Mouse (Mus musculus) hindbrain, embryonic 16.5 days (tissue): Measurements from ENCODE around the gene Actn4. TPM values are rescaled to one million over a fixed set of nuclear protein-coding genes. Genes with fewer than 3 reads are reported as not detected.

Source experiments
- ATAC-seq: fragments of 200-750 bp; cut with Nextera tagmentation; 2 replicates; pipeline ENCODE4 v1.8.0; 2017; ENCODE audit warnings: moderate TSS enrichment, moderate library complexity
- H3K27ac ChIP-seq: fragments of 300-500 bp; sonication (generic); 2 replicates; pipeline ENCODE4 v1.5.1; 2014; ENCODE audit warnings: low read depth, mild to moderate bottlenecking, control low read depth, low read length, moderate library complexity
- H3K27me3 ChIP-seq: fragments of 300-500 bp; sonication (generic); replicated peaks from 2 replicates; pipeline ENCODE4 v1.6.1; 2014; ENCODE audit warnings: low read length; ENCODE audit not compliant: control insufficient read depth, insufficient read depth
- H3K36me3 ChIP-seq: fragments of 300-500 bp; sonication (generic); 2 replicates; pipeline ENCODE4 v1.6.1; 2014; ENCODE audit warnings: mild to moderate bottlenecking, low read length, moderate library complexity, mixed read lengths; ENCODE audit not compliant: control insufficient read depth, insufficient read depth
- H3K4me1 ChIP-seq: fragments of 300-500 bp; sonication (generic); 2 replicates; pipeline ENCODE4 v1.6.1; 2014; ENCODE audit warnings: low read depth, low read length; ENCODE audit not compliant: control insufficient read depth, insufficient read depth
- H3K4me2 ChIP-seq: fragments of 300-500 bp; sonication (generic); 2 replicates; pipeline ENCODE4 v1.6.1; 2014; ENCODE audit warnings: mild to moderate bottlenecking, low read length, control low read depth, moderate library complexity
- H3K4me3 ChIP-seq: fragments of 300-500 bp; sonication (generic); 2 replicates; pipeline ENCODE4 v1.5.1; 2014; ENCODE audit warnings: mild to moderate bottlenecking, low read length, control low read depth, moderate library complexity
- H3K9ac ChIP-seq: fragments of 300-500 bp; sonication (generic); 2 replicates; pipeline ENCODE4 v1.6.1; 2014; ENCODE audit warnings: low read depth, mild to moderate bottlenecking, control low read depth, low read length, moderate library complexity
- H3K9me3 ChIP-seq: fragments of 300-500 bp; sonication (generic); 2 replicates; pipeline ENCODE4 v1.6.1; 2014; ENCODE audit warnings: mild to moderate bottlenecking, low read length, moderate library complexity; ENCODE audit not compliant: control insufficient read depth
- WGBS: fragments of 180-500 bp; shearing (Covaris S2); extraction: QIAGEN DNeasy Blood & Tissue Kit; methylation state at CpG from one replicate; pipeline ENCODE4 v1.1.7; 2014; 5-methylcytosine and 5-hydroxymethylcytosine counted together
- polyA plus RNA-seq: library from polyadenylated mRNA; unstranded; fragments of >200 nt; fragmentation: Nextera tagmentation; extraction: Ambion mirVana; gene quantifications from 2 replicates; pipeline ENCODE4 v1.2.1, GENCODE M21; 2015

Gene Actn4
- polyA plus RNA-seq, 1 experiment from 2014 or later, result 146 TPM

GRCm38 (mm10) chr7:28944756-28945415 is 17.3 kb downstream of the Actn4 start:
- WGBS, result 54% methylated on average over 6 of the region's 6 CpGs
- no peaks in the 10 kb centered on the region for H3K27me3 ChIP-seq
- no peak; the same call in 1 of the 2 replicates for ATAC-seq

GRCm38 (mm10) chr7:28943451-28944180 is 18.5 kb downstream of the Actn4 start:
- Histone ChIP-seq H3K9me3 (no peaks in the 10 kb centered on the region), H3K4me1 (peaks cover 3% of the 10 kb centered on the region; the same call in 1 of the 2 replicates), H3K4me3 (no peak overlapping the region), H3K27ac (peak overlapping the region; percentile 37; the same call in 1 of the 2 replicates), H3K9ac (no peak overlapping the region), H3K27me3 (no peaks in the 10 kb centered on the region), H3K36me3 (no peaks in the 10 kb centered on the region), H3K4me2 (no peak overlapping the region)
- no peak for ATAC-seq
- WGBS, result 81% methylated on average over 5 of the region's 5 CpGs

More at GRCm38 (mm10) chr7:28944756-28945415, 17.3 kb downstream of the Actn4 start:
- no peaks in the 10 kb centered on the region for H3K9me3 ChIP-seq
- H3K4me3 ChIP-seq, result no peak overlapping the region
- H3K36me3 ChIP-seq, result no peaks in the 10 kb centered on the region
- peak overlapping the region; percentile 31; the same call in 1 of the 2 replicates for H3K27ac ChIP-seq
- H3K4me2 ChIP-seq, result no peak overlapping the region
- no peaks in the 10 kb centered on the region for H3K4me1 ChIP-seq
- H3K9ac ChIP-seq, result no peak overlapping the region

GRCm38 (mm10) chr7:28941542-28941941 is 20.6 kb downstream of the Actn4 start:
- Histone ChIP-seq H3K27ac (peak overlapping the region; percentile 21), H3K36me3 (no peaks in the 10 kb centered on the region), H3K4me2 (no peak overlapping the region), H3K27me3 (no peaks in the 10 kb centered on the region), H3K9ac (no peak overlapping the region), H3K4me1 (peaks cover 4% of the 10 kb centered on the region; the same call in 1 of the 2 replicates), H3K4me3 (no peak overlapping the region), H3K9me3 (no peaks in the 10 kb centered on the region)
- WGBS, result 80% methylated on average over 4 of the region's 4 CpGs
- no peak for ATAC-seq

GRCm38 (mm10) chr7:28941129-28941528 is 21.0 kb downstream of the Actn4 start:
- Histone ChIP-seq H3K4me3 (no peak overlapping the region), H3K4me1 (peaks cover 4% of the 10 kb centered on the region; the same call in 1 of the 2 replicates), H3K9me3 (no peaks in the 10 kb centered on the region), H3K36me3 (no peaks in the 10 kb centered on the region), H3K27ac (no peak overlapping the region; the same call in 1 of the 2 replicates), H3K9ac (no peak overlapping the region), H3K27me3 (no peaks in the 10 kb centered on the region), H3K4me2 (no peak overlapping the region)
- no peak for ATAC-seq
- 86% methylated on average over 4 of the region's 4 CpGs for WGBS

- Histone ChIP-seq H3K4me3 (no peak overlapping the region), H3K4me2 (no peak overlapping the region), H3K27ac (no peak overlapping the region), H3K9ac (no peak overlapping the region), H3K36me3 (no peaks in the 10 kb centered on the region), H3K4me1 (peaks cover 4% of the 10 kb centered on the region; the same call in 1 of the 2 replicates), H3K27me3 (no peaks in the 10 kb centered on the region), H3K9me3 (no peaks in the 10 kb centered on the region)
- 96% methylated on average over 7 of the region's 7 CpGs for WGBS
- no peak for ATAC-seq
These were observed 22.5 kb downstream of the Actn4 start for GRCm38 (mm10) chr7:28939418-28940183.

- 50% methylated on average over 4 of the region's 4 CpGs for WGBS
- H3K4me3 ChIP-seq, result no peak overlapping the region
- H3K27ac ChIP-seq, result 0 out of 2 replicates have a peak overlapping the region, but pooled peaks have one; percentile 14
- no peak overlapping the region for H3K9ac ChIP-seq
- no peaks in the 10 kb centered on the region for H3K27me3 ChIP-seq
- H3K9me3 ChIP-seq, result no peaks in the 10 kb centered on the region
- H3K36me3 ChIP-seq, result no peaks in the 10 kb centered on the region
- no peak overlapping the region for H3K4me2 ChIP-seq
- ATAC-seq, result peak; percentile 60
- H3K4me1 ChIP-seq, result peaks cover 4% of the 10 kb centered on the region; the same call in 1 of the 2 replicates
These were observed 23.5 kb downstream of the Actn4 start for GRCm38 (mm10) chr7:28938654-28939053.

GRCm38 (mm10) chr7:28936787-28937186 is 25.4 kb downstream of the Actn4 start:
- 61% methylated on average over 4 of the region's 4 CpGs for WGBS
- no peak for ATAC-seq
- no peaks in the 10 kb centered on the region for H3K27me3 ChIP-seq
- H3K9me3 ChIP-seq, result no peaks in the 10 kb centered on the region
- no peaks in the 10 kb centered on the region for H3K36me3 ChIP-seq
- H3K27ac ChIP-seq, result no peak overlapping the region; the same call in 1 of the 2 replicates
- no peak overlapping the region for H3K4me2 ChIP-seq
- peaks cover 4% of the 10 kb centered on the region; the same call in 1 of the 2 replicates for H3K4me1 ChIP-seq
- H3K9ac ChIP-seq, result no peak overlapping the region
- no peak overlapping the region for H3K4me3 ChIP-seq

GRCm38 (mm10) chr7:28933825-28934224 is 28.3 kb downstream of the Actn4 start:
- Histone ChIP-seq H3K9me3 (no peaks in the 10 kb centered on the region), H3K36me3 (no peaks in the 10 kb centered on the region), H3K4me1 (peaks cover 2% of the 10 kb centered on the region; the same call in 1 of the 2 replicates), H3K9ac (no peak overlapping the region), H3K4me3 (no peak overlapping the region), H3K4me2 (no peak overlapping the region), H3K27me3 (no peaks in the 10 kb centered on the region), H3K27ac (no peak overlapping the region)
- no peak for ATAC-seq
- WGBS, result 96% methylated on average over 2 of the region's 2 CpGs
